Mouse (Mus musculus): ENCODE data around the gene Gstt2. TPM values are rescaled to one million over a fixed set of nuclear protein-coding genes. Genes with fewer than 3 reads are reported as not detected.

Gene Gstt2
- polyA plus RNA-seq, 1 experiment, result 21.0 TPM

GRCm38 (mm10) chr10:75818641-75819040, 18.6 kb downstream of the Gstt2 start:
- TF ChIP-seq POLR2A (IDR thresholded peaks at IDR 0.05; ENCODE audit: borderline replicate concordance, insufficient read depth, low read length), result no peak
- no peak for TF ChIP-seq CTCF (IDR thresholded peaks at IDR 0.05; ENCODE audit: borderline replicate concordance, insufficient read depth, low read depth, low read length)
- Histone ChIP-seq H3K4me3 (replicated peaks; ENCODE audit: insufficient read depth, low read depth, low read length) (no peak overlapping the region), H3K27ac (ENCODE audit: insufficient read depth, low read length) (no peak overlapping the region), H3K4me1 (ENCODE audit: control insufficient read depth, insufficient read depth, low read length) (no peaks in the 10 kb centered on the region), H3K27me3 (ENCODE audit: control insufficient read depth, insufficient read depth, low read length) (no peaks in the 10 kb centered on the region)
- no peak for DNase-seq
- 65% methylated on average over 10 of the region's 10 CpGs for WGBS

GRCm38 (mm10) chr10:75804217-75804616, 33.0 kb downstream of the Gstt2 start:
- no peak overlapping the region for H3K4me3 ChIP-seq (replicated peaks; ENCODE audit: insufficient read depth, low read depth, low read length)
- no peak for DNase-seq
- H3K27ac ChIP-seq (ENCODE audit: insufficient read depth, low read length), result no peak overlapping the region
- no peaks in the 10 kb centered on the region for H3K27me3 ChIP-seq (ENCODE audit: control insufficient read depth, insufficient read depth, low read length)
- no peak for TF ChIP-seq POLR2A (IDR thresholded peaks at IDR 0.05; ENCODE audit: borderline replicate concordance, insufficient read depth, low read length)
- no peak for TF ChIP-seq CTCF (IDR thresholded peaks at IDR 0.05; ENCODE audit: borderline replicate concordance, insufficient read depth, low read depth, low read length)
- 69% methylated on average over 2 of the region's 2 CpGs for WGBS
- no peaks in the 10 kb centered on the region for H3K4me1 ChIP-seq (ENCODE audit: control insufficient read depth, insufficient read depth, low read length)

- DNase-seq, result peak; percentile 72 to 75
- WGBS, result 2% methylated on average over 18 of the region's 18 CpGs
- Histone ChIP-seq H3K4me3 (replicated peaks; ENCODE audit: insufficient read depth, low read depth, low read length) (peak within 1 kb of the TSS; percentile 93), H3K27ac (ENCODE audit: insufficient read depth, low read length) (peak within 1 kb of the TSS; percentile 90), H3K4me1 (ENCODE audit: control insufficient read depth, insufficient read depth, low read length) (peaks cover 4% of the 10 kb centered on the region), H3K27me3 (ENCODE audit: control insufficient read depth, insufficient read depth, low read length) (no peaks in the 10 kb centered on the region)
- TF ChIP-seq CTCF (IDR thresholded peaks at IDR 0.05; ENCODE audit: borderline replicate concordance, insufficient read depth, low read depth, low read length) (no peak), POLR2A (IDR thresholded peaks at IDR 0.05; ENCODE audit: borderline replicate concordance, insufficient read depth, low read length) (peak; percentile 54; the same call in 1 of the 2 replicates)
Observed at GRCm38 (mm10) chr10:75798176-75798696, 39.0 kb downstream of the Gstt2 start, which contains the start of gene Gstt1. Gene Gstt1 (minus strand): TSS chr10:75798584.

GRCm38 (mm10) chr10:75797619-75798175, 39.5 kb downstream of the Gstt2 start:
- 1% methylated on average over 12 of the region's 12 CpGs for WGBS
- peak overlapping the region; percentile 90 for H3K27ac ChIP-seq (ENCODE audit: insufficient read depth, low read length)
- DNase-seq, result peak; percentile 79 to 80
- H3K4me3 ChIP-seq (replicated peaks; ENCODE audit: insufficient read depth, low read depth, low read length), result peak overlapping the region; percentile 93
- H3K4me1 ChIP-seq (ENCODE audit: control insufficient read depth, insufficient read depth, low read length), result peaks cover 4% of the 10 kb centered on the region
- H3K27me3 ChIP-seq (ENCODE audit: control insufficient read depth, insufficient read depth, low read length), result no peaks in the 10 kb centered on the region
- no peak for TF ChIP-seq CTCF (IDR thresholded peaks at IDR 0.05; ENCODE audit: borderline replicate concordance, insufficient read depth, low read depth, low read length)
- peak; percentile 49; the same call in 1 of the 2 replicates for TF ChIP-seq POLR2A (IDR thresholded peaks at IDR 0.05; ENCODE audit: borderline replicate concordance, insufficient read depth, low read length)

GRCm38 (mm10) chr10:75796731-75797516, 40.3 kb downstream of the Gstt2 start:
- Histone ChIP-seq H3K4me3 (replicated peaks; ENCODE audit: insufficient read depth, low read depth, low read length) (peak overlapping the region; percentile 53), H3K27me3 (ENCODE audit: control insufficient read depth, insufficient read depth, low read length) (no peaks in the 10 kb centered on the region), H3K4me1 (ENCODE audit: control insufficient read depth, insufficient read depth, low read length) (peaks cover 4% of the 10 kb centered on the region), H3K27ac (ENCODE audit: insufficient read depth, low read length) (no peak overlapping the region)
- peak in 1 of 2 experiments; percentile 19 for DNase-seq
- 54% methylated on average over 11 of the region's 11 CpGs for WGBS
- TF ChIP-seq CTCF (IDR thresholded peaks at IDR 0.05; ENCODE audit: borderline replicate concordance, insufficient read depth, low read depth, low read length) (no peak), POLR2A (IDR thresholded peaks at IDR 0.05; ENCODE audit: borderline replicate concordance, insufficient read depth, low read length) (no peak)

GRCm38 (mm10) chr10:75794880-75795279, 42.3 kb downstream of the Gstt2 start:
- Histone ChIP-seq H3K27me3 (ENCODE audit: control insufficient read depth, insufficient read depth, low read length) (no peaks in the 10 kb centered on the region), H3K4me3 (replicated peaks; ENCODE audit: insufficient read depth, low read depth, low read length) (no peak overlapping the region), H3K4me1 (ENCODE audit: control insufficient read depth, insufficient read depth, low read length) (peaks cover 4% of the 10 kb centered on the region), H3K27ac (ENCODE audit: insufficient read depth, low read length) (no peak overlapping the region)
- WGBS, result 39% methylated on average over 3 of the region's 3 CpGs
- TF ChIP-seq POLR2A (IDR thresholded peaks at IDR 0.05; ENCODE audit: borderline replicate concordance, insufficient read depth, low read length) (no peak), CTCF (IDR thresholded peaks at IDR 0.05; ENCODE audit: borderline replicate concordance, insufficient read depth, low read depth, low read length) (no peak)
- no peak for DNase-seq

- Histone ChIP-seq H3K27me3 (ENCODE audit: control insufficient read depth, insufficient read depth, low read length) (no peaks in the 10 kb centered on the region), H3K27ac (ENCODE audit: insufficient read depth, low read length) (no peak overlapping the region), H3K4me1 (ENCODE audit: control insufficient read depth, insufficient read depth, low read length) (no peaks in the 10 kb centered on the region; the same call in 1 of the 2 replicates), H3K4me3 (replicated peaks; ENCODE audit: insufficient read depth, low read depth, low read length) (no peak overlapping the region)
- TF ChIP-seq POLR2A (IDR thresholded peaks at IDR 0.05; ENCODE audit: borderline replicate concordance, insufficient read depth, low read length) (no peak), CTCF (IDR thresholded peaks at IDR 0.05; ENCODE audit: borderline replicate concordance, insufficient read depth, low read depth, low read length) (no peak)
- DNase-seq, result no peak
- WGBS, result 40% methylated on average over 7 of the region's 7 CpGs
Observed at GRCm38 (mm10) chr10:75790773-75791172, 46.5 kb downstream of the Gstt2 start.
